7 mouse cellular contexts compared by ENCODE assay signal in the genomic region with DNA sequence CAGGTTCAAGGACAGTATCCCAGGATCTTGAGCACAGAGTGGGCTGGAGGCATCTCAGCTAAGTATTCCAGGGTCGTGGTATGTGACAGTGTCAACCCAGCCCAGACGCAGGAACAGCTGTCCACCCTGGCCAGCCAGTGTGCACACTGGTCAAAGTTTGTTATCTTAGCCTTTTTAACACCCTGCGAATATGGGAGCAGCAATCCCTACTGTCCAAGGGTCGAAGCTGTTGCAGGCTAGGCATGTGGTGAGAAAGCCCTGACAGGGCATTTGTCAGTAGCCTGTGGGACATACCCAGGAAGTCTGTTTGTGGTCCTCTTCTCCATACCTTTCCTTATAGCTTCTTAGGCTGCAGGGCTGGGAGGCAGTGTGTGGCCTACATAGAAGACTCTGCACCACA. TPM values are rescaled to one million over a fixed set of nuclear protein-coding genes. Genes with fewer than 3 reads are reported as not detected.
DNase-seq lines count a peak whose midpoint lies in the region; ATAC-seq and TF ChIP-seq lines count a peak whose summit lies in the region.

No protein-coding gene starts in this region.

- no peaks in the 10 kb centered on the region for H3K27me3 ChIP-seq in lung, embryonic 15.5 days
- no peaks in the 10 kb centered on the region for H3K27me3 ChIP-seq in neural tube, embryonic 14.5 days (ENCODE audit: control insufficient read depth, insufficient read depth, low read length)

- no peak overlapping the region for H3K9ac ChIP-seq in lung, embryonic 15.5 days
- no peak overlapping the region for H3K9ac ChIP-seq in neural tube, embryonic 14.5 days (replicated peaks; ENCODE audit: low read depth, low read length)

- ATAC-seq in lung, embryonic 15.5 days (ENCODE audit: borderline replicate concordance, extremely low read depth, low FRiP score, low TSS enrichment), result no peak
- no peak for ATAC-seq in neural tube, embryonic 14.5 days (ENCODE audit: low read depth)

- no peak for TF ChIP-seq POLR2A in lung, adult 2 months (IDR thresholded peaks at IDR 0.05; ENCODE audit: borderline replicate concordance, extremely low read depth, low read depth, low read length)
- no peak for TF ChIP-seq POLR2A in embryonic fibroblast, embryonic 13.5 days (IDR thresholded peaks at IDR 0.05; ENCODE audit: low read depth, low read length)

- WGBS in lung, embryonic 15.5 days, result 23% methylated on average over 4 of the region's 4 CpGs
- WGBS in lung, adult 2 months, result 33% methylated on average over 4 of the region's 4 CpGs
- WGBS in neural tube, embryonic 14.5 days, result 84% methylated on average over 4 of the region's 4 CpGs

- no peak for DNase-seq in lung, adult 2 months
- peak; percentile 68 to 71 for DNase-seq in kidney, adult 8-10 months
- no peak for DNase-seq in frontal cortex, adult 2 months (ENCODE audit: extremely low spot score in 1 of 2, low spot score in 1 of 2)
- no peak for DNase-seq in cerebellum, postnatal 14 days

- no peak for TF ChIP-seq CTCF in lung, adult 2 months (IDR thresholded peaks at IDR 0.05; ENCODE audit: insufficient read depth, low read length)
- no peak for TF ChIP-seq CTCF in embryonic fibroblast, embryonic 13.5 days (IDR thresholded peaks at IDR 0.05; ENCODE audit: borderline replicate concordance, insufficient read depth, low read length)

- H3K9me3 ChIP-seq in lung, embryonic 15.5 days, result no peaks in the 10 kb centered on the region
- H3K9me3 ChIP-seq in neural tube, embryonic 14.5 days (ENCODE audit: control insufficient read depth, low read length), result no peaks in the 10 kb centered on the region

- no peaks in the 10 kb centered on the region; the same call in 1 of the 2 replicates for H3K36me3 ChIP-seq in lung, embryonic 15.5 days
- no peaks in the 10 kb centered on the region for H3K36me3 ChIP-seq in neural tube, embryonic 14.5 days (ENCODE audit: control insufficient read depth, insufficient read depth, low read length)

- peaks cover 41% of the 10 kb centered on the region for H3K4me1 ChIP-seq in lung, embryonic 15.5 days
- H3K4me1 ChIP-seq in lung, adult 2 months (ENCODE audit: control insufficient read depth, insufficient read depth, low read length), result peaks cover 27% of the 10 kb centered on the region
- peaks cover 9% of the 10 kb centered on the region for H3K4me1 ChIP-seq in embryonic fibroblast, embryonic 13.5 days (ENCODE audit: control insufficient read depth, insufficient read depth, low read length)
- 0 out of 2 replicates have a peak, but pooled peaks cover 4% of the 10 kb centered on the region for H3K4me1 ChIP-seq in neural tube, embryonic 14.5 days (ENCODE audit: control insufficient read depth, insufficient read depth, low read length)

- H3K4me3 ChIP-seq in lung, embryonic 15.5 days, result no peak overlapping the region
- no peak overlapping the region for H3K4me3 ChIP-seq in lung, adult 2 months (replicated peaks; ENCODE audit: extremely low read depth, low read depth, low read length)
- H3K4me3 ChIP-seq in embryonic fibroblast, embryonic 13.5 days (ENCODE audit: insufficient read depth, low read length), result no peak overlapping the region
- H3K4me3 ChIP-seq in neural tube, embryonic 14.5 days (ENCODE audit: low read depth, low read length), result no peak overlapping the region

- H3K27ac ChIP-seq in lung, embryonic 15.5 days, result peak overlapping the region; percentile 91
- peak overlapping the region; percentile 80 for H3K27ac ChIP-seq in embryonic fibroblast, embryonic 13.5 days (ENCODE audit: insufficient read depth, low read length)
- H3K27ac ChIP-seq in neural tube, embryonic 14.5 days (ENCODE audit: low read depth, low read length), result 0 out of 2 replicates have a peak overlapping the region, but pooled peaks have one; percentile 23

- peak overlapping the region; percentile 31 for H3K4me2 ChIP-seq in lung, embryonic 15.5 days
- no peak overlapping the region for H3K4me2 ChIP-seq in neural tube, embryonic 14.5 days (ENCODE audit: low read depth, low read length)

RNA-seq across cellular contexts. Expression of gene Dusp1, which starts 22.1 kb away (rescaled TPM):
- 23.1 and 25.9 TPM in 2 replicates for polyA plus RNA-seq in lung, embryonic 15.5 days (2015; fragmentation: Nextera tagmentation; extraction: Ambion mirVana)
- polyA plus RNA-seq in lung, adult 2 months (2012; rRNA removed), result 233 and 359 TPM in 2 replicates
- polyA plus RNA-seq in embryonic fibroblast, embryonic 13.5 days (2011; ENCODE audit: insufficient read length, low read depth, missing spikeins), result 36.3 and 60.1 TPM in 2 replicates
- polyA plus RNA-seq in neural tube, embryonic 14.5 days (2014; fragmentation: Nextera tagmentation; extraction: Ambion mirVana), result 26.9 and 27.2 TPM in 2 replicates
- polyA plus RNA-seq in frontal cortex, adult 2 months (2012; rRNA removed), result 40.9 and 60.5 TPM in 2 replicates

RNA-seq across cellular contexts. Expression of gene Ergic1, which starts 22.8 kb away (rescaled TPM):
- 97.3 and 102 TPM in 2 replicates for polyA plus RNA-seq in lung, embryonic 15.5 days (2015; fragmentation: Nextera tagmentation; extraction: Ambion mirVana)
- polyA plus RNA-seq in lung, adult 2 months (2012; rRNA removed), result 86.3 and 93.3 TPM in 2 replicates
- polyA plus RNA-seq in embryonic fibroblast, embryonic 13.5 days (2011; ENCODE audit: insufficient read length, low read depth, missing spikeins), result 376 and 420 TPM in 2 replicates
- 103 and 105 TPM in 2 replicates for polyA plus RNA-seq in neural tube, embryonic 14.5 days (2014; fragmentation: Nextera tagmentation; extraction: Ambion mirVana)
- polyA plus RNA-seq in frontal cortex, adult 2 months (2012; rRNA removed), result 123 and 134 TPM in 2 replicates

Comparison
In these comparisons a context has a peak if more than half of its experiments do, and no peak if none do; other contexts are left out.
1. H3K27ac ChIP-seq: peak in every context shown above with its lines; median percentile 91 in lung, embryonic 15.5 days; 80 in embryonic fibroblast, embryonic 13.5 days; 23 in neural tube, embryonic 14.5 days.
2. DNase-seq: peak in kidney, adult 8-10 months (2 of 2); none in lung, adult 2 months (single experiment), frontal cortex, adult 2 months (0 of 2) and cerebellum, postnatal 14 days (0 of 2).